Mouse (Mus musculus): ENCODE measurements around the gene Chrna4.

Chrna4 gene

DNA sequence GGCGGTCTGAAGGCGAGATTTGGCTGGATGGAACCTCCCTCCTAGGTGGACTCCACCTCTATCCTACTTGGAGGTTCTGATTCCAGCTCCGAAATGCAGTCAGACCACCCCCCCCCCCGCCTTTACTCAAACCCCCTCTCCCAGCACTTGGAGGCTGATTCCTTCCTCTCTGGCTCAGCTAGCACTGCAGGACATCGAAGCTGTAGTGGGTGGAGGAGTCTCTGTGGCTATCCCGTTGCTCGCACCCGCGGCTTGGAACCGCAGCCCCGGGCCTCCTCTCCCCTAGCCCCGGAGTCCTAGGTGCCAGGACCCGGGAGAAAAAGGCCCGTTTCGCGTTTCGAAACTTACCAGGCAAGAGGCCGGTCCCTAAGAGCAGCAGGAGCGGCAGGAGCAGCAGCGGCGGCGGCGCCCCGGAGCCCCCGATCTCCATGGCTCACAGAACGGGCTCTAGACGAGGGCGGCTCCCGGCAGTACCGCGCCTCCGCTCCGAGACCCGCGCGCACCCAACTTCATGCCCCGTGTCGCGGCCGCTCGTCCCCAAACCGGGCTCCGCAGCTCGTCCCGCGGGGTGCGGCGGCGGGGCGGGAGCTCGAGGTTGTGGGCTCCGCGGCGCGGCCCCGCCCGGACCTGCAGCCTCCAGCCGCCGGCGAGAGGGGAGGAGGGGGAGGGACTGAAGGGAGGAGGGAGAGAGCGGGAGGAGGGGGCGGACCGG, 4.5 kb downstream of the Chrna4 start:
- DNase-seq (ENCODE audit: extremely low spot score): peak; percentile 70

DNA sequence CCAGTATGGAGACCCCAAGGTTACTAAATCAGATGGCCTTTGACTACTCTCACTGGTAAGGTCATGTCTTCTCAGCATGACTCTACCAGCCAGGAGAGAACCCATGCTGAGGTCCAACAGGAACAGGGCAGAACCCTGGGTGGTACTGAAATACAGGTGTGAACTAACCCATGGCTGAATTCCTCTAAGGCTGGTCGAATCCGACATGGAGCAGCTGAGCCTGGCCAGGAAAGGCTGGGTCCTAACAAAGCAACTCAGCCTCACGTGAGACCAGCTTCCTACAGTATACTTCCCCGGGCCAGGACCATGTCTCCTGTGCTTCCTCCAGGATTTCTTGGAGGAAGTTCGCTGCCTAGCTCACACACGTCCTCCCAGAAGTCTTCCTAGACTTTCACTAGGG, 6.8 kb downstream of the Chrna4 start:
- no peak for DNase-seq (ENCODE audit: extremely low spot score)

DNA sequence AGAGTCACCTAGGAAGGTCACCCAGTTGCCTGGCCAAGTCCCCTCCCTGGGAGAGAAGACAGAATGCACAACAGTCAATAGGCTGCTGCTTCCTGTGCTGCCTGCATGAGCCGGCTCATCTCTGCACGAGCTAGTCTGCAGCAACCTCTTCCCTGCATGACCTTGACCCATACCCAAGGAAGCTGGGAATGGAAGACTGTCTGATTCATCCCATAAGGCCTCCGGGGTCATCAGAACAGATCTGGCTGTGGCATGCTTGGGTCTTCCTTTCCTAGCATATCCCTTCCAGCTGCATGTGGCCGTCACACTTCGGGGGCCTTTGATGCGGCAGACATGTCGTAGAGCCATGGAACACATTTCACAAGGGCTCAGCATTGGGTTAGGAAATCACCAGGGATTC, 8.2 kb downstream of the Chrna4 start:
- no peak for DNase-seq (ENCODE audit: extremely low spot score)

DNA sequence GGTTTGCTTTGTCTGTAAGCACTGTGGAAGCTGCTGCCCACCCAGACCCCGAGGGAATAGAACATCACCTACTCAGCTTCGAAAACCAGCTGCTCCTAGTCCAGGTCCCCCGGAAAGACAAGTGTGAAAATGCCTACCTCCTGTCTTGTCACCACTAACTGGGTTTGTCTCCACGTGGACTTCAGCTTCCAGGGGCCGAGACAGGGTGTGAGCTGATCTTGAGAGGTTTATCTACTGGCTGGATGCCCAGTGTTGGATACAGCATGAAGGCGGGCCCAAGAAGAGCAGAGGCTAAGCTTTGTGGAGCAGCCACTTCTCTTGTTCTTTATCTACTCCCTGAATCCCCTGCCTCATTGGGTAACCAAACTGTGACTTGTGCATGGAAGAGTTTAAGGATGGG, 10.0 kb downstream of the Chrna4 start:
- DNase-seq (ENCODE audit: extremely low spot score): no peak

DNA sequence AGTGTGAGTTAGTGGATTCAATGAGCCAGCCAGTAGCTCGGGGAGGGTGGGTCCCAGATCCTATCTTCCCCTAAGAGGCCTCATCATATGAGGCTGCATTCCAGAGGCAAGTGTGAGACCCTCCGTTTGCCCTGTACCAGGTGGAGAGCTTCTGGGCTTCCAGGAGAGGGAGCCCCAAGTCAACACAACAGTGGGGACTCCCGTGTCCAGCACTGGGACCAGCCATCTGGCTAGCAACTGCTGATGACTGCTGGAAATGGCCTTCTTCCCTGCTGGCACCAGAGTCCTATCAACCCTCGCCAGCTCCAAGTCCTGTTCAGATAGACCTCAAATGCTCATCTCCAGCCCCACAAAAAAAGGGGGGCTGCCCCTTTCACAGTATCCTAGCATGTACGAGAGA, 10.9 kb downstream of the Chrna4 start:
- DNase-seq (ENCODE audit: extremely low spot score): no peak

DNA sequence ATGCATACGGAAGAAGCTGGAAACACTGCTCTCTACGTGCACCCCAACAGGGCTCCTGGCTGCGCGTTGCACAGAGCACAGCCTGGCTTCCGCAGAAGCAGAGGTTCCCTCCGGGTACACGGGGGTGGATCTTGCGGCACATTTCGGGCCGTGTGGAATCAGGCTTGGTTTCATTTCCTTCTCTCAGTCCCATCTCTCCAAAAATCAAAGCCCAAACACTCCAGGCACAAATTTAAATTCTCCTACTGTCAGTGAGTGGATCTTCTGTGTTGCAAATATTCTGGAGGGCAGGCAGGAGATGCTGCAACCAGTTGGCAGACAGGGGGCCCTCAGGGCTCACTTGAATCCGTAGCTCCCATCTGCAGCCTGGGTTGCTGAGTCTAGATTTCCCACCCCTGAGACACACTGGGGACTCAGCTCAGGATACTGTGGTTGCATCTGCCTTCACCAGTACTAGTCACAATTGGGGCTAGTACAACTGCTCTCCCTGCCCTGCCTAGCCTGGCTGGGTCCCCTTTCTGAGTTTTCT, 11.9 kb downstream of the Chrna4 start:
- DNase-seq (ENCODE audit: extremely low spot score): no peak

DNA sequence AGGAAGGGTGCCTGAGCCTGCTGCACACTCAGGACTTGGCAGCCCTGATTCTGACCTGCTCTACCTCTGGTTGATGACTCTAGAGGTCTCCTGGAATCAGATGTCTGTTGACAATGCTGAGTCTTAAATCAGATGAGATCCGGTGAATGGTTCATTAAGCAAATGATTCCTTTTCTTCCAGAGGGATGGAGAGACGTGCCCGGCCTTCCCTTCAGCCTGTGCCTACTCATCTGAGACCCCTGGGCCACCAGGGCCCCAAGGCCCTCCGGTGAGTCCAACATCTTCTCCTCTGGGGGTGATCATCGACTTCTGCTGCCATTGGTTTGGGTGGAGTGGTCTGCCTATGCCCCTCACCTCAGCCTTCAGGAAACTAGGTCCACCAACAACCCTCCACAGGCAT, 35.0 kb downstream of the Chrna4 start:
- no peak for DNase-seq (ENCODE audit: extremely low spot score)

DNA sequence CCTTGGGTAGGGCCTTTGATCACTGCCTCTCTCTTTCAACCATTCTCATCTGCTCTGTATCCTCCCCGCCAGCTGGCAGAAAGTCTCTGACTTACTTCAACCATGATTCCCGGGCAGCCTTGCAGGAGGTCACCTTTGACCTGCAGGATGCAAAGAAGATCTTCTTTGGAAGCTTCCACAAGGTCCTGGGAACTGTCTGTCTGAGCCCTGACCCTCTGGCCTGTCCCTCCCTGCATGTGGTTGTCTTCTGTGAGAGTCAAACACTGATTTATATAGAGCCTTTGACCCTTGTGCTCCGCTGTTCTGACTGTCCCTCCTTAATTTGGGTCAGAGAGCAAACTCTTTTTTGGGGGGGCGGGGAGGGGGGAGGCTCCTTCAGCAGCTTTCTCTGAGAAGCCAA, 36.3 kb downstream of the Chrna4 start:
- DNase-seq (ENCODE audit: extremely low spot score): peak; percentile 35

DNA sequence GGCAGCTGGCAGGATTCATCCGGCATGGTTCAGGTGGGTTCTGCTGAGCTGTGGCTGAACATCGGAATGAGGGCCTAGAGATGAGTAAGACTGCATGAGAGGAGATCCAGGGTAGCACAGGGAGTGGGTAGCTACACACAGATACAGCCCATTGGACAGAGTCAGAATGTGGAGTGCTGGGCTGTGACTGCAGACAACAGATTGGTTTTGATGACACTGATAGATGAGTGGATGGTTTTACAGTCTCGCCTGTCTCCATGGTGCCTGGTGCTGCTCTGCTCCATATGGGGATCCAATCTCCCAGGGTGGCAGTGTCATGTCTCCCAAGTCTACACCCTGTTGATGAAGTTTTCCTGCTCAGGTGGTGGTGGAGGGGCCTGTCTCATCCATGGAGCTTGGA, 46.4 kb downstream of the Chrna4 start:
- no peak for DNase-seq (ENCODE audit: extremely low spot score)

DNA sequence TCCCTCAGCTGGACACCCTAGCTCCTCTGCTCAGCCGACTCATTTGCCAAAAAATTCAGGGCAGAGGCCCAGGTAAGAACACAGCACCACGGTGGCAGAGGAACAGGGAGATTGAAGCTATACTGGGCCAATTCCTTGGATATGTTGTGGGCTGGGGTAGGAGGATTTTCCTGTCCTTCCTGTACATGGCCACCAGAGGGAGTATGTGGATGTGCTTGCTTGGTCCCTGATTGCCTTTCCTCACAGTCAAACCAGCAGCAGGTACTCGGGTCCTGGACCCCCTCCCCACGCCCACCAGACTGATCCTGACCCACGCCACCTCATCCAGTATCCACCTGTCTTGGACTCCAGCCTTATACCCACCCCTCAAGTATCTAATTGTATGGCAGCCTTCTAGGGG, 46.9 kb downstream of the Chrna4 start:
- peak; percentile 48 for DNase-seq (ENCODE audit: extremely low spot score)

DNA sequence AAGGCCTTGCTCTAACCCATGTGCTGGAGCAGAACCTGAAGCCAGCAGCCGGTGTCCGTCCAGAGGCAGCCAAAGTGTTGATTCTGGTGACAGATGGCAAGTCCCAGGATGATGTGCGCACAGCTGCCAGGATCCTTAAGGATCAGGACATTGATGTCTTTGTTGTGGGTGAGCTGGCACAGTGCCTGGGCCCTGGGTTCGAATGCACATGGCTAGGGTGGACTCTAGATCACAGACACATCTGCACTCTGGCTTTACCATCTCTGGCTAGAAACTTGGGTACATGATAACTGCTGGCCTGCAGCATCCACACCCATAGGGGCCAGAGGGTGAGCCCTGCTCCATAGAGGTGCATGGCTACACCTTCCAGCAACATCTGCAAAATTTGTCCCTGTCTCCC, 47.9 kb downstream of the Chrna4 start:
- DNase-seq (ENCODE audit: extremely low spot score): no peak

DNA sequence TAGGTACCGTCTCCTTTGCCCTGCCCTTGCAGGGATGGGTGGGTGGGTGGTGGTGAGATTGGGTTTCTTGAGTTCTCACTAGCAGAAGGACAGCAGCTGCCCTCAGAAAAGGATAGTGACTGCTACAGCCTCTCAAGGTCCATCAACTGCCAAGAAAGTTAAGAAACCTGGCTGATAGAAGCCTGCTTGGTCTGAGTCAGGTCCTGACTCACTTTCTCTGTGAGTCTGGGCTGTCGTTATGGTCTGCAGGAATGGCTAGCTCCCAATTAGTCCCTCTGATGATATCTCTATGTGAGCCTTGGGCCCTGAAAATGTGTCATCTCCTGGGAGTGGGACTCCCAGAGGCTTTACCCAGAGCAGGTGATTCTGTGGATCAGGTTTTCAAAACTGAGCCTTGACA, 49.0 kb downstream of the Chrna4 start:
- DNase-seq (ENCODE audit: extremely low spot score): no peak

DNA sequence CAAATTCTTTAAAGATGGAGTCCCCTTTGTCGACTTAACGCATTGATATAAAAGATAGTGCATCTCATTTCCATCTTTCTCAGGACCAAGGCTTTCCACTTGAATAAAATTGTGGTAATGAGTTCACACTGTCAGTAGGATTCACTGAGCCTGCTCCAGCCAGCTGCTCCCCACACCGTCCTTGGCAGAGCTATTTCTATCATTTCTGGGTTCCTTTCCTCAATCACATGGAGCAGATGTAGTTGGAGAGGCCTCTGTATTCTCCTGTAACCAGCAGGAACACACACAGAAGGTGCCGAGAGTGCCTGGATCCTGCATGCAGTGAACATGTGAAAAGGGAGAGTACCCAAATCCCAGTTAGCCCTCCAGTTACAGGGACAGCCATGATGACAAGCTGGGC, 53.0 kb downstream of the Chrna4 start:
- no peak for DNase-seq (ENCODE audit: extremely low spot score)

DNA sequence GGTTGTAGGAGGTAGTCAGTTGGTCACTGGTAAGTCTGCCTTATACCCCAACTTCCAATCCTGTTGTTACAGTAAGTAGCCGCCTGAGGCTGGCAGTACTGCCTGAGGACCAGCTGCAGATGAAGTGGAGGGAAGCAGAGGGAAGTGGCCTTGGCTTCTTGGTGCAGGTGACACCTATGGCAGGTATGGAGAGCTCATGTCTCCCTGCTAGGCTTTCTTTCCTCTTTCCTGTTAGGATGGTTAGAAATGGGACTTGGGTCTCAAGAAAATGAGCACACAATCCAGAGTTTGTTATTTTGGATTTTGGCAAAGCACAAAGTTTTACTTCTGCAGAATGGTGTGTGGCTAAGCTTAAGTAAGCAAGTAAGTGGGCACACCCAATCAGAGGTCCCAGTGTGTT, 54.4 kb downstream of the Chrna4 start:
- no peak for DNase-seq (ENCODE audit: extremely low spot score)

DNA sequence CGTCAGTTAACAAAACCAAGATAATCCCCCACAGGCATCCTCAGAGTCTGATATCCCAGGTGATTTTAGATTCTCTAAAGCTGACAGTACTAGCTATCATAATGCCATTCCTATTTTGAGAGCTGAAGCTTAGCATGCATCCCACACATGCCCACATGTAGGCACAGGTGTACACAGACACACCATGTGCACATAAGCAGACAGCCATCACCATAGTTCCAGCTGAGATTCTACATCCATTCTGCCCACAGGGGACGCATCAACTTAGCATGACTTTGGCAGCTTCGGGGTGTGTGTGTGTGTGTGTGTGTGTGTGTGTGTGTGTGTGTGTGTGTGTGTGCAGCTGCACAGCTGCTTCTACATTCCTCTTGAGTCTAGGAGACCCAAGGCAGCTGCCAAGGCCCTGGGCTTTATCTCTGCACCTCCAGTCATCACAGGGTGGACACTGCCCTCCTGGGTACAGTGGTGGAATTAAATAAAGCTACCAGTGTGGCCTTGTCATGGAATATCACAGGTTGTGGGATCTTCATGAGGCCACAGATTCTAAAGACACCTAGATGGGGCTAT, 54.9 kb downstream of the Chrna4 start:
- no peak for DNase-seq (ENCODE audit: extremely low spot score)

DNA sequence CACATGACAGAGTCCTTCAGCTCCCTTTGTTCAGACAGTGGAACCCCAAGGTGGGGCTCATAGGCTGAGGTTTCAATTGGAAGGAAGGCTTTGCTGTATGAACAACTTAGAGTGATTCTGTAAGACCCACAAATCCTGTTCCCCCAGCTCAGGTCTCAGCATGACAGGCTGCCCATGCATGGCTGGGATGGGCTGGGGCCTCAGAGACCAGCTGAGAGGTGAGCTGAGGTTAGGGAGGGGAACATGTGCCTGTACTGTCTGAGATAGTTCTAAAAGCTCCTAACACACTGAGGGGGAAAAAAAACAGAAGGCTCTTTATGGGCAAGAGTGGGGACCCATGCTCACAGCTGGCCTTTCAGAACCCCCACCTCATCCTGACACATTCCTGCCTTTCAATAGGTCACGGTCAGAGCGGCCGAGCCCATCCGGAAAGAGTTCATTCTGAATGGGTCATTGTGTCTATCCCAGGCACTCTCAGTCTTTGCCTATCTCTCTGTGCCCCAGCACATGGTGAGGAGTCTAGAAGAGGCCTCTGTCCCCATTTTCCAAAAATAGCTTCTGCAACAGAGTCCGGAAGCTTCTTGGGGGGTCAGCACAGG, 55.8 kb downstream of the Chrna4 start:
- no peak for DNase-seq (ENCODE audit: extremely low spot score)

DNA sequence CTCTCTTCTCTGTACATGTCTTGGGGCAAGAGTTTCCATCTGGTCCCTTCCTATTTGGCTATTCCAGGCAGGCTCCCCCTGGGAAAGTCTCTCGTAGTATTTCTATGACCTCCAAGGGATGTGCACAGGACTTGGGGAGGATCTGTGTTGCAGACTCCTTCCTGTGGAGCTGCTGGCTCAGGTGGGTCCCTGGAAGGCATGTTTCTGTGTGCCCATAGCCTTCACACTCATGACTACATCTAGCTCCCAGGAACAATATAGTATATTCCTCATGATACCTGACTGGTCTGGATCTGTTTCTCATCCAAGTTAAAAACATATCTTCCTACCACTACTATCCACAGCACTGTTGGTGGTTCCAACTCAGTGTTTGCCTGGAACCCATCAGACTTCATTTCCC, 56.3 kb downstream of the Chrna4 start:
- no peak for DNase-seq (ENCODE audit: extremely low spot score)

DNA sequence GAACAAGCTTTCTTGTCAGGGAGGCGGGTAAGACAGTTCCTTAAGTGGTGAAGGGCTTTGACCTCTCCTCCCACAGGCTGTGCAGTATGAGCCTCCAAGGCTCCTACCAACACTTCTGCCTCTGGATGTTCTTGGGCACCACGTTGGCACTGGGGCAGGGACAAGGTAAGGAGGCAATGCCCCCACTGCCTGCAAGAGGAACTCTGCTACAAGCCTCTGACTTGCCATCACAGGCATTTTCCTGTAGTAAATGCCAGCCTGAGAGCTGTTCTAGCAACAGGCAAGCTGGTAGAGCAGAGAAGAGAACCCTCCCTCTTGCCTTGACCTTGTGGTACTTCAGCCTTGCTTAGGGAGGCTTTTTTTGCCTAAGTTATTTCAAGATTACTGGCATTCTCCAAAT, 56.9 kb downstream of the Chrna4 start, which contains the start of gene Col20a1:
Col20a1 (plus strand) TSS at position 87 of the 400 bp plus-strand sequence.
- DNase-seq (ENCODE audit: extremely low spot score): no peak

DNA sequence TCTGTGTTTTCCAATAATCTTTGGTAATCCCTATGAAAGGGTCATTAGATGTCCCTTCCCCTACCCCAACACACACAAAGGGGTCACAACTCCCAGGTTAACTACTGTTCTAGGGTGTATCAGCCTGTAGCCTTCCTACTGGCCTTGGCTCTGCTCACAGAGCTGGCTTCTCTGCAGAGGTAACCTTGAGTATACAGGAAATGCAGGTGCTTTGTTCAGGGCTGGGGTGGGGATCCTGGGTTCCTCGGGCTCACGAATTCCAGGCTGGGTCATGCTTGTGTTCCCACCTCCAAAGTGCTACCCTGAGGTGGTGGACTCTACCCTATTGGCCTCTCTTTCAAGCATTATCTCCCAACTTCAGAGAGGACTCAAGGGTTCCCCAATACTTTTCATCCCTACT, 57.7 kb downstream of the Chrna4 start:
- no peak for DNase-seq (ENCODE audit: extremely low spot score)

DNA sequence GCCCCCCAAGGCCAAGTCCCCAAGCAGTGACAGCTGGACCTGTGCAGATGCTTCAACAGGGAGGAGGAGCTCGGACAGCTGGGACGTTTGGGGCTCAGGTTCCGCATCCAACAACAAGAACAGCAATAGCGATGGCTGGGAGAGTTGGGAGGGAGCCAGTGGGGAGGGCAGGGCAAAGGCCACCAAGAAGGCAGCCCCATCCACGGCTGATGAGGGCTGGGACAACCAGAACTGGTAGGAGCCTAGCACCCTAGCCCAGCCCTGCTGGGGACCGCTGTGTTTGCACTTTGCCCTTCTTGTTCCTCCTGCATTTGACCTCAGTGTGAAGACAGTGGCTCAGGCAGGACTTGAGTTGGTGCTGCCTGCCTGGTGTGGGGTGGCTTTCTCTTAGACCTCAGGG, 62.2 kb downstream of the Chrna4 start:
- DNase-seq (ENCODE audit: extremely low spot score): no peak

Data from embryo, embryonic 9.5 days (tissue).